Mouse (Mus musculus) colon, adult 2 months (tissue): ENCODE data around the gene Ifna11. TPM values are rescaled to one million over a fixed set of nuclear protein-coding genes. Genes with fewer than 3 reads are reported as not detected.

Source experiments
- polyA plus RNA-seq: library from polyadenylated mRNA; depleted of rRNA; stranded (reverse); fragments of >200 nt; gene quantifications from 2 replicates; pipeline ENCODE4 v1.2.3, GENCODE M21; 2012; rRNA removed

The Ifna11 gene
- not detected in 2 replicates for polyA plus RNA-seq

GRCm38 (mm10) chr4:88819659-88820058 is at the start of gene Ifna11:
Gene Ifna11, plus strand, starts transcription at chr4:88819959.

GRCm38 (mm10) chr4:88773534-88773933 is 46.2 kb upstream of the Ifna11 start, which contains the start of gene Gm13290:
Gene Gm13290, plus strand, starts transcription at chr4:88773834.

DNA sequence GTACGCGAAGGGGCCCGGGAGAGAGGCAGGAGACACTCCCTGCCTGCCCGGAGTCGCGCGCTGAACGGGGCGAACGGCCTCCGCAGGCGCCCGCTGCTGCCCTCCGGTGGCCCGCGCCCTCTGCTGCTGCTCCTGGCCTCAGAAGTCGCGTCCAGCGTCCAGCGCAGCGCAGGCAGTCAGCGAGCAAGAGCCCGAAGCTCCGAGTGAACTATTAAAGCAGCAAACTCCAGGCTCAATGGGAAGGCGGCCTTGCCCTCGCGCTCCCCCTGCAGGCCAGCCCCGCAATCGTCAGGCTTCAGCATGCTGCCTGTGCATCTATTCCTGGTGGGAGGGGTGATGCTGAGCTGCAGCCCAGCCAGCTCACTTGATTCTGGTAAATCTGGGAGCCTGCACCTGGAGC is 43.1 kb upstream of the Ifna11 start, which contains the start of gene Gm13289:
Gm13289 (plus strand) TSS at position 301 of the 400 bp plus-strand sequence.

GRCm38 (mm10) chr4:88779550-88779949 is 40.2 kb upstream of the Ifna11 start, which contains the start of gene Gm13272:
Gene Gm13272, plus strand, starts transcription at chr4:88779850.

DNA sequence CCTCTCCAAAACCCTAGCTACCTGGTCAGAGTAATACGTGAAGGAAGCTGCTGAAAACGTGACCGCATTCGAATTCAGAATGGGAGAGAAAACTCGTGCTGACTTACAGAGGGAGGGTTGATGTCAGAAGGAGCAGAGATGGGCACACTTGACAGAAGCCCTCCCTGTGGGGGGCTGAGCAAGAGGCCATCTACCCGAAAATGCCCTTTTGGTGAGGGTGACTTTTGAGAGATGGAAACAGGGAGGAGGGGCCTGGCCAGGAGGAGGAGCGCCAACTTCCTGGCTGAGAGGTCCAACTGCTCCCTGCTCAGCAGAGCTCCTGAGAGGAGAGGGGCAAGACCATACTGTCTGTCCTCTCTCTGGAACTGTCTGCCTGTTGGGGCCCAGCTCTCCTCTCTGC is 37.9 kb upstream of the Ifna11 start, which contains the start of gene Ifnz:
Ifnz (plus strand) TSS at position 301 of the 400 bp plus-strand sequence.

DNA sequence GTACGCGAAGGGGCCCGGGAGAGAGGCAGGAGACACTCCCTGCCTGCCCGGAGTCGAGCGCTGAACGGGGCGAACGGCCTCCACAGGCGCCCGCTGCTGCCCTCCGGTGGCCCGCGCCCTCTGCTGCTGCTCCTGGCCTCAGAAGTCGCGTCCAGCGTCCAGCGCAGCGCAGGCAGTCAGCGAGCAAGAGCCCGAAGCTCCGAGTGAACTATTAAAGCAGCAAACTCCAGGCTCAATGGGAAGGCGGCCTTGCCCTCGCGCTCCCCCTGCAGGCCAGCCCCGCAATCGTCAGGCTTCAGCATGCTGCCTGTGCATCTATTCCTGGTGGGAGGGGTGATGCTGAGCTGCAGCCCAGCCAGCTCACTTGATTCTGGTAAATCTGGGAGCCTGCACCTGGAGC is 34.4 kb upstream of the Ifna11 start, which contains the start of gene Gm13276:
Gm13276 (plus strand) TSS at position 301 of the 400 bp plus-strand sequence.

DNA sequence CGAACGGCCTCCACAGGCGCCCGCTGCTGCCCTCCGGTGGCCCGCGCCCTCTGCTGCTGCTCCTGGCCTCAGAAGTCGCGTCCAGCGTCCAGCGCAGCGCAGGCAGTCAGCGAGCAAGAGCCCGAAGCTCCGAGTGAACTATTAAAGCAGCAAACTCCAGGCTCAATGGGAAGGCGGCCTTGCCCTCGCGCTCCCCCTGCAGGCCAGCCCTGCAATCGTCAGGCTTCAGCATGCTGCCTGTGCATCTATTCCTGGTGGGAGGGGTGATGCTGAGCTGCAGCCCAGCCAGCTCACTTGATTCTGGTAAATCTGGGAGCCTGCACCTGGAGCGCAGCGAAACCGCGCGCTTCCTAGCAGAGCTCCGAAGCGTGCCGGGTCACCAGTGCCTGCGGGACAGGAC is 31.4 kb upstream of the Ifna11 start, which contains the start of gene Gm13277:
Gm13277 (plus strand) TSS at position 231 of the 400 bp plus-strand sequence.

DNA sequence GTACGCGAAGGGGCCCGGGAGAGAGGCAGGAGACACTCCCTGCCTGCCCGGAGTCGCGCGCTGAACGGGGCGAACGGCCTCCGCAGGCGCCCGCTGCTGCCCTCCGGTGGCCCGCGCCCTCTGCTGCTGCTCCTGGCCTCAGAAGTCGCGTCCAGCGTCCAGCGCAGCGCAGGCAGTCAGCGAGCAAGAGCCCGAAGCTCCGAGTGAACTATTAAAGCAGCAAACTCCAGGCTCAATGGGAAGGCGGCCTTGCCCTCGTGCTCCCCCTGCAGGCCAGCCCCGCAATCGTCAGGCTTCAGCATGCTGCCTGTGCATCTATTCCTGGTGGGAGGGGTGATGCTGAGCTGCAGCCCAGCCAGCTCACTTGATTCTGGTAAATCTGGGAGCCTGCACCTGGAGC is 28.5 kb upstream of the Ifna11 start, which contains the start of gene Gm13278:
Gm13278 (plus strand) TSS at position 301 of the 400 bp plus-strand sequence.

GRCm38 (mm10) chr4:88793936-88794675 is 25.7 kb upstream of the Ifna11 start, which contains the start of gene Gm13275:
Gene Gm13275, plus strand, starts transcription at chr4:88794487.

DNA sequence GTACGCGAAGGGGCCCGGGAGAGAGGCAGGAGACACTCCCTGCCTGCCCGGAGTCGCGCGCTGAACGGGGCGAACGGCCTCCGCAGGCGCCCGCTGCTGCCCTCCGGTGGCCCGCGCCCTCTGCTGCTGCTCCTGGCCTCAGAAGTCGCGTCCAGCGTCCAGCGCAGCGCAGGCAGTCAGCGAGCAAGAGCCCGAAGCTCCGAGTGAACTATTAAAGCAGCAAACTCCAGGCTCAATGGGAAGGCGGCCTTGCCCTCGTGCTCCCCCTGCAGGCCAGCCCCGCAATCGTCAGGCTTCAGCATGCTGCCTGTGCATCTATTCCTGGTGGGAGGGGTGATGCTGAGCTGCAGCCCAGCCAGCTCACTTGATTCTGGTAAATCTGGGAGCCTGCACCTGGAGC is 22.7 kb upstream of the Ifna11 start, which contains the start of gene Gm13279:
Gm13279 (plus strand) TSS at position 301 of the 400 bp plus-strand sequence.

GRCm38 (mm10) chr4:88799365-88799764 is 20.4 kb upstream of the Ifna11 start, which contains the start of gene Gm13285:
Gene Gm13285, plus strand, starts transcription at chr4:88799665.

GRCm38 (mm10) chr4:88802954-88803353 is 16.8 kb upstream of the Ifna11 start, which contains the start of gene Gm13287:
Gene Gm13287, plus strand, starts transcription at chr4:88803254.

DNA sequence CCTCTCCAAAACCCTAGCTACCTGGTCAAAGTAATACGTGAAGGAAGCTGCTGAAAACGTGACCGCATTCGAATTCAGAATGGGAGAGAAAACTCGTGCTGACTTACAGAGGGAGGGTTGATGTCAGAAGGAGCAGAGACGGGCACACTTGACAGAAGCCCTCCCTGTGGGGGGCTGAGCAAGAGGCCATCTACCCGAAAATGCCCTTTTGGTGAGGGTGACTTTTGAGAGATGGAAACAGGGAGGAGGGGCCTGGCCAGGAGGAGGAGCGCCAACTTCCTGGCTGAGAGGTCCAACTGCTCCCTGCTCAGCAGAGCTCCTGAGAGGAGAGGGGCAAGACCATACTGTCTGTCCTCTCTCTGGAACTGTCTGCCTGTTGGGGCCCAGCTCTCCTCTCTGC is 14.5 kb upstream of the Ifna11 start, which contains the start of gene Gm13288:
Gm13288 (plus strand) TSS at position 301 of the 400 bp plus-strand sequence.

DNA sequence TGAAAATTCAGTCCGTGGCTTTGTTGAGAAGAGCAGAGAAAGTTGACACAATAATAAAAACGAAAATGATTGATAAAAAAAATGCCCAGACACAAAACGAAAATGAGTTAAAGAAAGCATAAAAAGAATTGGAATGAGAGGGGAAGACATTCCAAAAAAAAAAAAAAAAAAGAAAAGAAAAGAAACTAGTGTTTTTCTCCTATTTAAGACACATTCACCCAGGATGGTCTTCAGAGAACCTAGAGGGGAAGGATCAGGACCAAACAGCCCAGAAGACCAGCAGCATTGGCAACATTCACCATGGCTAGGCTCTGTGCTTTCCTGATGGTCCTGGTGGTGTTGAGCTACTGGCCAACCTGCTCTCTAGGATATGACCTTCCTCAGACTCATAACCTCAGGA is 3.8 kb upstream of the Ifna11 start, which contains the start of gene Ifna7:
Ifna7 (plus strand) TSS at position 301 of the 400 bp plus-strand sequence.

DNA sequence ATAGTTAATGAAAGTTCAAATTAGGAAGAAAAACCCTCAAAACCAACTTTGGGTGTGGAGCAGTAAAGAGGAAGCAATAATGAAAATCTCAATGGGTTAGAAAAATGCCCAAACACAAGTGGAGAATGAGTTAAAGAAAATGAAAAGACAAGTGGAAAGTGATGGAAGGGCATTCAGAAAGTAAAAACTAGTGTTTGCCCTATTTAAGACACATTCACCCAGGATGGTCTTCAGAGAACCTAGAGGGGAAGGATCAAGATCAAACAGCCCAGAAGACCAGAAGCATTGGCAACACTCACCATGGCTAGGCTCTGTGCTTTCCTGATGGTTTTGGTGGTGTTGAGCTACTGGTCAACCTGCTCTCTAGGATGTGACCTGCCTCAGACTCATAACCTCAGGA is 7.4 kb downstream of the Ifna11 start, which contains the start of gene Ifna6:
Ifna6 (plus strand) TSS at position 301 of the 400 bp plus-strand sequence.

DNA sequence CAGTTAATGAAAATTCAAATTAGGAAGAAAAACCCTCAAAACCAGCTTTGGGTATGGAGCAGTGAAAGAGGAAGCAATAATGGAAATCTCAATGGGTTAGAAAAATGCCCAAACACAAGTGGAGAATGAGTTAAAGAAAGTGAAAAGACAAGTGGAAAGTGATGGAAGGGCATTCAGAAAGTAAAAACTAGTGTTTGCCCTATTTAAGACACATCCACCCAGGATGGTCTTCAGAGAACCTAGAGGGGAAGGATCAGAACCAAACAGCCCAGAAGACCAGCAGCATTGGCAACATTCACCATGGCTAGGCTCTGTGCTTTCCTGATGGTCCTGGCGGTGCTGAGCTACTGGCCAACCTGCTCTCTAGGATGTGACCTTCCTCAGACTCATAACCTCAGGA is 15.5 kb downstream of the Ifna11 start, which contains the start of gene Ifna5:
Ifna5 (plus strand) TSS at position 301 of the 400 bp plus-strand sequence.

DNA sequence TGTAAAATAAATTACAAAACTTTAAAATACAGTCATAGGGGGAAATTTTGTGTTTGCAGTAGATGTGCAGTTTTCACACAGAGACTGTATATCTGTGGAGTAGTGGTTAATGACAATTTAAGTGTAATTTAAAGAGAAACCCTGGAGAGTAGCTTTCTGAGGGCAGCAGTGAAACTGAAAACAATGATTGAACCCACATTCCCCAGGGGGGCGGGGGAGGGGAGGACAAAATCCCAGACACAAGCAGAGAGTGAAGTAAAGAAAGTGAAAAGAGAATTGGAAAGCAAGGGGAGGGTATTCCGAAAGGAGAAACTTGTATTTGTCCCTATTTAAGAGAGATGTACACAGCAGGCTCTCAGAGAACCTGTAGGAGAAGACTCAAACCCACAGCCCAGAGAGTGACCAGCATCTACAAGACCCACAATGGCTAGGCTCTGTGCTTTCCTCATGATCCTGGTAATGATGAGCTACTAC is 21.7 kb downstream of the Ifna11 start, which contains the start of gene Ifna4:
Ifna4 (plus strand) TSS at position 424 of the 474 bp plus-strand sequence.

DNA sequence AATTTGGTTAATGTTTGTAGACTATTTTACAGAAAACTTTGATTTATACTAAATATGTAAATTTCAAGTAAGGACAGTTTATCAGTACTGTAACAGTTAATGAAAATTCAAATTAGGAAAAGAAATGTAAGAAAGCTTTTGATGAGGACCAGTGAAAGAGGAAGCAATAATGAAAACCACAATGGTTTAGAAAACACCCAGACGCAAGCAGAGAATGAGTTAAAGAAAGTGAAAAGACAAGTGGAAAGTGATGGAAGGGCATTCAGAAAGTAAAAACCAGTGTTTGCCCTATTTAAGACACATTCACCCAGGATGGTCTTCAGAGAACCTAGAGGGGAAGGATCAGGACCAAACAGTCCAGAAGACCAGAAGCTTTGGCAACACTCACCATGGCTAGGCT is 29.9 kb downstream of the Ifna11 start, which contains the start of gene Ifna1:
Ifna1 (plus strand) TSS at position 390 of the 400 bp plus-strand sequence.

Other genes starting within 250 kb of the Ifna11 start
- gene Ifna14, start 248.2 kb upstream of the Ifna11 start, polyA plus RNA-seq: not detected in 2 replicates
- not detected in 2 replicates for gene Ifna9, start 227.6 kb upstream of the Ifna11 start, polyA plus RNA-seq
- not detected in 2 replicates for gene Ifna12, start 216.6 kb upstream of the Ifna11 start, polyA plus RNA-seq
- gene C87499, start 185.5 kb upstream of the Ifna11 start, polyA plus RNA-seq: not detected in 2 replicates
- not detected in 2 replicates for gene Ifna13, start 175.5 kb upstream of the Ifna11 start, polyA plus RNA-seq
- not detected in 2 replicates for gene Ifna16, start 143.0 kb upstream of the Ifna11 start, polyA plus RNA-seq
- gene Ifna2, start 136.0 kb upstream of the Ifna11 start, polyA plus RNA-seq: not detected in 2 replicates
- not detected in 2 replicates for gene Ifnab, start 128.6 kb upstream of the Ifna11 start, polyA plus RNA-seq
- gene Gm26566, start 98.2 kb upstream of the Ifna11 start, polyA plus RNA-seq: 0.15 and 0.44 TPM in 2 replicates
- gene Klhl9, start 97.5 kb upstream of the Ifna11 start, polyA plus RNA-seq: 17.9 and 18.2 TPM in 2 replicates
- gene Gm13271, start 65.1 kb upstream of the Ifna11 start, polyA plus RNA-seq: not detected in 2 replicates
- gene Gm13283, start 59.8 kb upstream of the Ifna11 start, polyA plus RNA-seq: not detected in 2 replicates
- not detected in 2 replicates for gene Gm13290, start 46.1 kb upstream of the Ifna11 start, polyA plus RNA-seq
- not detected in 2 replicates for gene Gm13289, start 43.0 kb upstream of the Ifna11 start, polyA plus RNA-seq
- not detected in 2 replicates for gene Gm13272, start 40.1 kb upstream of the Ifna11 start, polyA plus RNA-seq
- not detected in 2 replicates for gene Ifnz, start 37.8 kb upstream of the Ifna11 start, polyA plus RNA-seq
- gene Gm13276, start 34.2 kb upstream of the Ifna11 start, polyA plus RNA-seq: not detected in 2 replicates
- not detected in 2 replicates for gene Gm13277, start 31.3 kb upstream of the Ifna11 start, polyA plus RNA-seq
- not detected in 2 replicates for gene Gm13278, start 28.4 kb upstream of the Ifna11 start, polyA plus RNA-seq
- not detected in 2 replicates for gene Gm13275, start 25.5 kb upstream of the Ifna11 start, polyA plus RNA-seq
- gene Gm13279, start 22.6 kb upstream of the Ifna11 start, polyA plus RNA-seq: not detected in 2 replicates
- gene Gm13285, start 20.3 kb upstream of the Ifna11 start, polyA plus RNA-seq: not detected in 2 replicates
- gene Gm13287, start 16.7 kb upstream of the Ifna11 start, polyA plus RNA-seq: not detected in 2 replicates
- gene Gm13288, start 14.4 kb upstream of the Ifna11 start, polyA plus RNA-seq: not detected in 2 replicates
- not detected in 2 replicates for gene Ifna7, start 3.7 kb upstream of the Ifna11 start, polyA plus RNA-seq
- gene Ifna6, start 7.5 kb downstream of the Ifna11 start, polyA plus RNA-seq: not detected in 2 replicates
- gene Ifna5, start 15.6 kb downstream of the Ifna11 start, polyA plus RNA-seq: not detected in 2 replicates
- gene Ifna4, start 21.9 kb downstream of the Ifna11 start, polyA plus RNA-seq: not detected in 2 replicates
- gene Ifna1, start 30.1 kb downstream of the Ifna11 start, polyA plus RNA-seq: not detected in 2 replicates
- not detected in 2 replicates for gene Ifne, start 60.2 kb downstream of the Ifna11 start, polyA plus RNA-seq